Mouse (Mus musculus) MEL (cell line): Measurements from ENCODE around the gene Tmem108. TPM values are rescaled to one million over a fixed set of nuclear protein-coding genes. Genes with fewer than 3 reads are reported as not detected.

ENCODE experiments used
- DNase-seq: peaks from one replicate; pipeline ENCODE4 v3.0.0; 2011; ENCODE audit warnings: low read depth, low spot score
- H3K27ac ChIP-seq: 2 replicates; pipeline ENCODE4 v1.5.1; 2012; ENCODE audit warnings: low read depth, mild to moderate bottlenecking, control low read depth, low read length, moderate library complexity; ENCODE audit not compliant: control insufficient read depth
- H3K27me3 ChIP-seq, 2 experiments: fragments of 150-350 bp in 1 of 2; sonication (generic) in 1 of 2; 2 replicates each; pipeline ENCODE4 v1.6.1; 2012; ENCODE audit warnings: low read length in 2 of 2, mild to moderate bottlenecking in 2 of 2, improper control_type of control experiment in 1 of 2, moderate library complexity in 1 of 2; ENCODE audit not compliant: insufficient read depth in 2 of 2, control insufficient read depth in 1 of 2
- H3K36me3 ChIP-seq, 2 experiments: 2 replicates each; pipeline ENCODE4 v1.6.1; 2012 to 2014; ENCODE audit warnings: low read length in 2 of 2, improper control_type of control experiment in 1 of 2, inconsistent platforms in 1 of 2, mild to moderate bottlenecking in 1 of 2; ENCODE audit not compliant: insufficient read depth in 2 of 2, control insufficient read depth in 1 of 2
- H3K4me1 ChIP-seq, 2 experiments: fragments of 150-350 bp in 1 of 2; sonication (generic) in 1 of 2; 2 replicates each; pipeline ENCODE4 v1.6.1; 2012; ENCODE audit warnings: low read length in 2 of 2, improper control_type of control experiment in 1 of 2, mild to moderate bottlenecking in 1 of 2; ENCODE audit not compliant: insufficient read depth in 2 of 2, control insufficient read depth in 1 of 2
- H3K4me3 ChIP-seq, 2 experiments: fragments of 150-350 bp in 1 of 2; sonication (generic) in 1 of 2; 2 replicates each; pipeline ENCODE4 v1.5.1; 2012; ENCODE audit warnings: low read depth in 2 of 2, low read length in 2 of 2, mild to moderate bottlenecking in 2 of 2, moderate library complexity in 2 of 2, control low read depth in 1 of 2, improper control_type of control experiment in 1 of 2; ENCODE audit not compliant: control insufficient read depth in 1 of 2, insufficient read depth in 1 of 2
- H3K79me2 ChIP-seq: 2 replicates; pipeline ENCODE4 v1.6.1; 2012; ENCODE audit warnings: mild to moderate bottlenecking, low read length, moderate library complexity; ENCODE audit not compliant: control insufficient read depth, poor library complexity, insufficient read depth
- H3K9ac ChIP-seq: 2 replicates; pipeline ENCODE4 v1.6.1; 2012; ENCODE audit warnings: low read depth, mild to moderate bottlenecking, control low read depth, low read length, moderate library complexity; ENCODE audit not compliant: control insufficient read depth, poor library complexity, severe bottlenecking
- H3K9me3 ChIP-seq: fragments of 150-350 bp; sonication (generic); replicated peaks from 2 replicates; pipeline ENCODE4 v1.6.1; 2012; ENCODE audit warnings: mild to moderate bottlenecking, low read length, improper control_type of control experiment, moderate library complexity; ENCODE audit not compliant: insufficient read depth
- CHD1 ChIP-seq: IDR thresholded peaks from 2 replicates; pipeline ENCODE4 v1.6.1; 2012; ENCODE audit warnings: low read depth, mild to moderate bottlenecking, inconsistent platforms, low read length, improper control_type of control experiment
- CHD2 ChIP-seq: IDR thresholded peaks from 2 replicates; pipeline ENCODE4 v1.6.1; 2011; ENCODE audit warnings: low read length, improper control_type of control experiment
- E2F4 ChIP-seq: IDR thresholded peaks from 2 replicates; pipeline ENCODE4 v1.6.1; 2011; ENCODE audit warnings: low read depth, low read length, improper control_type of control experiment, borderline replicate concordance
- EP300 ChIP-seq, 2 experiments: IDR thresholded peaks; 2 replicates each; pipeline ENCODE4 v1.6.1; 2011; ENCODE audit warnings: improper control_type of control experiment in 2 of 2, low read length in 2 of 2, low read depth in 1 of 2, mild to moderate bottlenecking in 1 of 2
- ETS1 ChIP-seq: IDR thresholded peaks from 2 replicates; pipeline ENCODE4 v1.6.1; 2012; ENCODE audit warnings: low read depth, mild to moderate bottlenecking, inconsistent platforms, low read length, improper control_type of control experiment, moderate library complexity
- GATA1 ChIP-seq: IDR thresholded peaks from 2 replicates; pipeline ENCODE4 v1.6.1; 2011; ENCODE audit warnings: low read depth, low read length, improper control_type of control experiment
- HCFC1 ChIP-seq: IDR thresholded peaks from 2 replicates; pipeline ENCODE4 v1.6.1; 2012; ENCODE audit warnings: low read depth, mild to moderate bottlenecking, inconsistent platforms, low read length, improper control_type of control experiment, moderate library complexity
- KAT2A ChIP-seq: conservative IDR thresholded peaks from 2 replicates; pipeline ENCODE4 v1.6.1; 2012; ENCODE audit warnings: low read depth, low read length, improper control_type of control experiment, inconsistent platforms
- MAZ ChIP-seq: IDR thresholded peaks from 2 replicates; pipeline ENCODE4 v1.6.1; 2012; ENCODE audit warnings: low read depth, mild to moderate bottlenecking, inconsistent platforms, low read length, improper control_type of control experiment
- MEF2A ChIP-seq: IDR thresholded peaks from 2 replicates; pipeline ENCODE4 v1.6.1; 2014; ENCODE audit warnings: low read depth, mild to moderate bottlenecking, inconsistent platforms, low read length, improper control_type of control experiment; ENCODE audit not compliant: poor library complexity, insufficient replicate concordance, severe bottlenecking; ENCODE audit errors: extremely low read depth
- MXI1 ChIP-seq: IDR thresholded peaks from 2 replicates; pipeline ENCODE4 v1.6.1; 2011; ENCODE audit warnings: mild to moderate bottlenecking, low read depth, low read length, improper control_type of control experiment
- MYB ChIP-seq: IDR thresholded peaks from 2 replicates; pipeline ENCODE4 v1.6.1; 2011; ENCODE audit warnings: mild to moderate bottlenecking, low read depth, low read length, improper control_type of control experiment
- MYC ChIP-seq: IDR thresholded peaks from 2 replicates; pipeline ENCODE4 v1.6.1; 2011; ENCODE audit warnings: low read depth, mild to moderate bottlenecking, low read length, improper control_type of control experiment, moderate library complexity
- NELFE ChIP-seq: IDR thresholded peaks from 2 replicates; pipeline ENCODE4 v1.6.1; 2011; ENCODE audit warnings: low read depth, low read length, improper control_type of control experiment
- POLR2AphosphoS5 ChIP-seq: IDR thresholded peaks from 2 replicates; pipeline ENCODE4 v1.6.1; 2012; ENCODE audit warnings: low read depth, borderline replicate concordance, mild to moderate bottlenecking, inconsistent platforms, low read length, moderate library complexity, mixed read lengths
- RAD21 ChIP-seq: IDR thresholded peaks from 2 replicates; pipeline ENCODE4 v1.6.1; 2011; ENCODE audit warnings: mild to moderate bottlenecking, low read depth, low read length, improper control_type of control experiment
- RCOR1 ChIP-seq: IDR thresholded peaks from 2 replicates; pipeline ENCODE4 v1.6.1; 2012; ENCODE audit warnings: low read depth, mild to moderate bottlenecking, inconsistent platforms, low read length, improper control_type of control experiment
- SIN3A ChIP-seq: IDR thresholded peaks from 2 replicates; pipeline ENCODE4 v1.6.1; 2012; ENCODE audit warnings: low read length, improper control_type of control experiment, inconsistent platforms
- SMC3 ChIP-seq: IDR thresholded peaks from 2 replicates; pipeline ENCODE4 v1.6.1; 2011; ENCODE audit warnings: low read depth, low read length, improper control_type of control experiment
- TAL1 ChIP-seq: IDR thresholded peaks from 2 replicates; pipeline ENCODE4 v1.6.1; 2012; ENCODE audit warnings: mild to moderate bottlenecking, inconsistent platforms, low read length, moderate library complexity, mixed read lengths
- TBP ChIP-seq: IDR thresholded peaks from 2 replicates; pipeline ENCODE4 v1.8.0; 2011; ENCODE audit warnings: low read depth, low read length, improper control_type of control experiment
- TCF12 ChIP-seq: IDR thresholded peaks from 2 replicates; pipeline ENCODE4 v1.6.1; 2014; ENCODE audit warnings: low read depth, mild to moderate bottlenecking, inconsistent platforms, low read length, improper control_type of control experiment, moderate library complexity
- USF1 ChIP-seq: IDR thresholded peaks from 2 replicates; pipeline ENCODE4 v1.6.1; 2014; ENCODE audit warnings: low read depth, mild to moderate bottlenecking, inconsistent platforms, low read length, improper control_type of control experiment, moderate library complexity
- ZC3H11A ChIP-seq: IDR thresholded peaks from 2 replicates; pipeline ENCODE4 v1.6.1; 2012; ENCODE audit warnings: low read depth, mild to moderate bottlenecking, inconsistent platforms, low read length, improper control_type of control experiment
- ZKSCAN1 ChIP-seq: IDR thresholded peaks from 2 replicates; pipeline ENCODE4 v1.6.1; 2012; ENCODE audit warnings: low read depth, mild to moderate bottlenecking, inconsistent platforms, low read length, improper control_type of control experiment, moderate library complexity
- ZNF384 ChIP-seq: IDR thresholded peaks from 2 replicates; pipeline ENCODE4 v1.6.1; 2012; ENCODE audit warnings: low read depth, mild to moderate bottlenecking, inconsistent platforms, low read length, improper control_type of control experiment
- polyA plus RNA-seq, 2 experiments: library from polyadenylated mRNA; stranded (reverse) in 1 of 2; unstranded in 1 of 2; fragments of >175 nt in 1 of 2; fragments of >200 nt in 1 of 2; gene quantifications; 2 replicates each; pipeline versions ENCODE4 v1.2.1 to v1.2.4; 2012; ENCODE audit warnings: low replicate concordance in 2 of 2, low read depth in 1 of 2; ENCODE audit not compliant: insufficient read length in 2 of 2, insufficient read depth in 1 of 2, missing spikeins in 1 of 2
- total RNA-seq: library from RNA; depleted of rRNA; stranded (reverse); fragments of 300-350 nt; gene quantifications from 2 replicates; pipeline ENCODE4 v1.2.3, GENCODE M21; 2012

Gene Tmem108
- total and polyA plus RNA-seq, 3 experiments = not detected

- H3K4me3 ChIP-seq = no peak overlapping the region
- no peak for DNase-seq
- H3K27ac ChIP-seq = no peak overlapping the region
- no peak for TF ChIP-seq ZKSCAN1
- TF ChIP-seq MAZ = no peak
- no peak for TF ChIP-seq SMC3
- TF ChIP-seq CHD1 = no peak
- no peak for TF ChIP-seq RAD21
- no peak for TF ChIP-seq NELFE
- TF ChIP-seq TBP = no peak
- no peak for TF ChIP-seq USF1
- TF ChIP-seq E2F4 = no peak
- TF ChIP-seq KAT2A = no peak
- TF ChIP-seq TCF12 = no peak
- no peak overlapping the region for H3K9ac ChIP-seq
- no peaks in the 10 kb centered on the region for H3K4me1 ChIP-seq
- no peaks in the 10 kb centered on the region for H3K9me3 ChIP-seq
- no peaks in the 10 kb centered on the region for H3K27me3 ChIP-seq
- H3K36me3 ChIP-seq = no peaks in the 10 kb centered on the region
- H3K79me2 ChIP-seq = no peaks in the 10 kb centered on the region
Measured at GRCm38 (mm10) chr9:103599908-103600307, 161.7 kb downstream of the Tmem108 start.

GRCm38 (mm10) chr9:103597861-103598260 lies 163.8 kb downstream of the Tmem108 start:
- Histone ChIP-seq H3K4me3 (no peak overlapping the region), H3K9ac (no peak overlapping the region)

DNA sequence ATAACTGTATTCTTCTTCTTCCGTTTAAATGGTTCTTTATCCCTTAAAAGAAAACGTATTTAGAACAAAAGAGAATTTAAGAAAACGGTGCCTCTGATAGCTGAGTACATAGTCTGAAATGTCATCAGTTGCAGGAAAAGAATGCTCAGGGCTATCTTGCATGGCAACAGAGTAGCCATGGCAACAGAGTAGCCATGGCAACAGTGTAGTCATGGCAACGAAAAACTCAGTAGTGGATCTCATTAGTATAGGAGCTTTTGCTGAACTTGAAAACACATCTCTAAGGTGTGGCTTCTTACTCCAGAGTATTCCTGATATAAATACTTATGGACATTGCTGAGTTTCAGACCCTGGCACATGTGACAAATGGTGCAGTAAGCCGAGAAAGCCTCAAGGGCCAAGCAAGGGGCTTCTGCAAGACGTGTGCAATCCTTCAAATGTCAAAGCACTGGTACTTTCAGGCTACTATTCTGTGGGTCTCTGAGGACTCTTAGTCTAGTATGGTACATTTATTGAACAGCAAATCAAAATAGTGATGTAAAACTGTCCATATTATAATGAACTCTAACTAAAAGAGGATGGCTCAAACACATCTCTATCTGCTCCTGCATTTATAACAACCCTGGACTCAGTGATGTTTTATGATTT lies 166.3 kb downstream of the Tmem108 start:
- H3K27me3 ChIP-seq = no peaks in the 10 kb centered on the region
- no peak for DNase-seq
- no peaks in the 10 kb centered on the region for H3K79me2 ChIP-seq
- H3K36me3 ChIP-seq = no peaks in the 10 kb centered on the region
- H3K4me1 ChIP-seq = no peaks in the 10 kb centered on the region
- no peak overlapping the region for H3K4me3 ChIP-seq
- H3K27ac ChIP-seq = no peak overlapping the region
- no peak overlapping the region for H3K9ac ChIP-seq
- H3K9me3 ChIP-seq = no peaks in the 10 kb centered on the region
- no peak for TF ChIP-seq MYC
- TF ChIP-seq ZKSCAN1 = no peak
- no peak for TF ChIP-seq ZC3H11A
- no peak for TF ChIP-seq CHD2
- TF ChIP-seq EP300 (IDR thresholded peaks at IDR 0.05; ENCODE audit: low read depth in 1 of 2, low read length in 2 of 2) = no peak
- no peak for TF ChIP-seq GATA1
- TF ChIP-seq E2F4 = no peak
- no peak for TF ChIP-seq RCOR1
- no peak for TF ChIP-seq MEF2A
- TF ChIP-seq NELFE = no peak
- no peak for TF ChIP-seq MXI1
- TF ChIP-seq ETS1 = no peak
- TF ChIP-seq CHD1 = no peak
- no peak for TF ChIP-seq TAL1

More at GRCm38 (mm10) chr9:103597861-103598260, 163.8 kb downstream of the Tmem108 start:
- H3K4me1 ChIP-seq = no peaks in the 10 kb centered on the region
- no peak for DNase-seq
- no peak overlapping the region for H3K27ac ChIP-seq
- no peaks in the 10 kb centered on the region for H3K9me3 ChIP-seq
- no peaks in the 10 kb centered on the region for H3K27me3 ChIP-seq
- H3K79me2 ChIP-seq = no peaks in the 10 kb centered on the region
- no peaks in the 10 kb centered on the region for H3K36me3 ChIP-seq
- no peak for TF ChIP-seq CHD1
- TF ChIP-seq SMC3 = no peak
- no peak for TF ChIP-seq MXI1
- TF ChIP-seq CHD2 = no peak
- no peak for TF ChIP-seq HCFC1
- TF ChIP-seq POLR2AphosphoS5 = no peak
- no peak for TF ChIP-seq GATA1
- TF ChIP-seq EP300 (IDR thresholded peaks at IDR 0.05; ENCODE audit: low read depth in 1 of 2, low read length in 2 of 2) = no peak
- no peak for TF ChIP-seq MYB
- TF ChIP-seq SIN3A = no peak
- no peak for TF ChIP-seq TBP
- TF ChIP-seq RAD21 = no peak
- TF ChIP-seq NELFE = no peak
- TF ChIP-seq ZNF384 = no peak
